Mouse (Mus musculus): ENCODE results near the gene Hsd17b6.

Gene Hsd17b6

DNA sequence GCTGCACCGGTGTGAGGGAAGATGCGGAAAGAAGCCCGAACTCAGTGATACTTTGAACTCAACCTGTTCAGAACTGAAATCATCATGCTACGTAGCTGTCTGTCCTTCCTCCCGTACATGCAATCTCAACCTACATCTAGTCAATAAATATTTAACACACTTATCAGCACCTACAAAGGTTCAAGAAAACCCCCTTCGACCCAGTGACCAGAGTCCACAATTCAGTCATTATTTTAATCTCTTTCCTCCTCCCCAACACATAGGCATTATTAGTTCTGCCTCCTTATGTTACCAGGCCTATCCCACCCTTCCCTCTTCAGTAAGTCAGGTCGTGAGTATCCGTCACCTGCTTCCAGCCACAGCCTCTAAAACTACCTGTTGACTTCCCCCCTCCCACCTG lies 1.9 kb downstream of the Hsd17b6 start:
- no peak for DNase-seq (ENCODE audit: low spot score in 2 of 2)

DNA sequence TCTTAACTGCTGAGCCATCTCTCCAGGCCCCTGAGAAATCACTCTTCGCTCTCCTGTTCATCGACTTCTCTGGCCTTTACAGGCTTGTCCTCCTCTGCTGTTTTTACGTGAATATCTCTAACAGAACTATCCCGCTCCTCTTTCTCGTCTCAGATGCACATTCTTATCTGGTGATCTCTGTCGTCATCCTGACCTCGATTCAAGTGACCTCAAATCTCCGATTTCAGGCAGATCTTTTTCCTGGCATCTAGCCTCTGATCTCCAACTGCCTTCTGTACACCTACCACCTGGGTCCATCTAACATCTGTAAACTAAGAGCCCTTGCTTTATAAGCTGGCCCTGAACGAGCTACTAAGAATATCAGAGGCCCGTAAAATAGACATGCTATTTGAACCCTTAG lies 2.5 kb downstream of the Hsd17b6 start:
- no peak for DNase-seq (ENCODE audit: low spot score in 2 of 2)

DNA sequence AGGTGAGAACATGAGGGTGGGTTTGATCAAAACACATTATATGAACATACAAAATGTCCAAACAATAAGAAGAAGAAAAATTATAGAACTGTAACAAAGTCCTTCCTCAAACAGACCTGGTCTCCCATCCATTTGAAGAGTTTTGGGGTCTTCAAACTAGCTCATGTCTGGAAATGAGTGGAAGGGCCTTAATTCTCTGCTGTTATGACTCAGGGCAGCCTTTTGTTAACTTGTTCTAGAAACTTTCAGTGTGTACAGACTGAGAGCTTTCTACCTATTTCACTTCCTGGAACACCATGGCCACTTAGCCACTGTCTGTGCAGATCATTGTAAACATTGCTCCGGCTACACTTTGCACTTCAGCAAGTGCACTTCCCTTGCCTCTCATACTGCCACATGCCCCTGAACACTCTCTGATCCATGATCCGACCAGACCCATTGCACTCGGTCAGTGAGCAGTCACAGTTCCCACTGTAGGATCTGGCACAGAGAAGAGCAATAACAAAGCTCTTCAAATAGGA lies 4.1 kb downstream of the Hsd17b6 start:
- no peak for DNase-seq (ENCODE audit: low spot score in 2 of 2)

DNA sequence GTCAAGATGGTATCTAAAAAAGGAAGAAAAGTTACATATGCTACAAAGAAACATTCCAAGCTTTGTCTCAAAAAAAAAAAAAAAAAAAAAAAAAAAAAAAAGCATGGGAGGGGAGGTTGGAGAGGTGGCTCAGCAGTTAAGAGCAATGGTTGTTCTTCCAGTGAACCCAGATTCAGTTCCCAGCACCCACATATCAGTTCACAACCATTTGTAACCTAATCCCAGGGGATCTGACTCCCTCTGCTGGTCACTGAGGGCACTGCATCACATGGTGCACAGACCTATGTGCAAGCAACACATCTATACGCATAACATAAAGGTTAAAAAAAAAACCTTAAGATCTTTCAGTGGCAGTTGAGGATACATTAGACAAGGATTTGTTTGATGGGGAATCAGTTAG lies 9.2 kb downstream of the Hsd17b6 start:
- DNase-seq (ENCODE audit: low spot score in 2 of 2) = no peak

DNA sequence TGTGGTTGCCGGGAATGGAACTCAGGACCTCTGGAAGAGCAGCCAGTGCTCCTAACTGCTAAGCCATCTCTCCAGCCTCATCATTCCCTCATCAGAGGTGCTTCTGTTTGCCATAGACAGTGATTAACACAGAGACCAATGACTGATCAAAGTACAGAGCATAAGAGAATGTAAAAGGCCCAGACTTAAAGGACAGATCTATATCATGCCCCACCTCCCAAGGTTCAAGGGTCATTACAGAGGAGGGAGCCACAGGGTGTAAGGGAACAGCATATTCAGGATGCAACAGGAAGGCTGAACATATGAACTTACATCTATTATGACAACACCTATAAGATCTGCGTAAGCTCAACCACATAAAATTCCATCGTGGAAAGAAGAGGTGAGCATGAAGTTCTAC lies 10.7 kb downstream of the Hsd17b6 start:
- DNase-seq (ENCODE audit: low spot score in 2 of 2) = no peak

DNA sequence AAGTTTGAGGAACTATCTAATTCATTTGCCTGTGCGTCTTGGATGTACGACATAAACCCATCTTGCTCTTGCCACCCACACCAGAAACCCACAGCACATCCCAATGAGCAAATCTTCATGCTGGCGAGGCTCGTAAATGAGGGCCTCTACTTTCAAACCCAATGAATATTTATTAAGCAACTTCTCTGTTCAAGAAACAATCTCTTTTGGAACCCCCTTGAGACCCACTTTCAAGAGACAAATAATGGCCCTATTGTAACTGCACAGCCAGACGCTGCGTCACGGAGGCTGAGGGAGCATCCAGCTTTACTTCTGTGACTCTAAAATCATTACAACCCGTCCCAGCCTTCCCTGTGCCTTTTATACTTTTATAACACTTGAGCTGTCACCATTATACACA lies 21.8 kb downstream of the Hsd17b6 start:
- DNase-seq (ENCODE audit: low spot score in 2 of 2) = no peak

DNA sequence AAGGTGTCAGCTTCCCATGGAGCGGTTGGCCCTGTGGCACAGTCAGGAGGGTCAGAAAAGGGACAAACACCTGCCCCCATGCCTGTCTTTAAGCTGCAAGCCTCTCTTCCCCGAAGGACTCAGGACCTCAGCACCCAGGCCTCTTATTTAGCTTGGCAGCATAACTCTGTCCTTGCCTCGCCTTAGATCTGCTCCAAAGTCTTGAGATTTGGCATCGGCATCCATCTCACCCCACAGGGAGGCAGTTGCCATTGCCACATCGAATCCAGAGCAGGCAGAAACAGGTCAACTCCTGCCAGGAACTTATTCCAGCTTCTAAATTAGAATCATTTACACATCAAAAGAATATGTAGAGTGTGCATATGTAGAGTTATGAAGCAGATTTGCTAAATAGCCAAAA lies 22.8 kb downstream of the Hsd17b6 start:
- peak; percentile 40 to 47 for DNase-seq (ENCODE audit: low spot score in 2 of 2)

DNA sequence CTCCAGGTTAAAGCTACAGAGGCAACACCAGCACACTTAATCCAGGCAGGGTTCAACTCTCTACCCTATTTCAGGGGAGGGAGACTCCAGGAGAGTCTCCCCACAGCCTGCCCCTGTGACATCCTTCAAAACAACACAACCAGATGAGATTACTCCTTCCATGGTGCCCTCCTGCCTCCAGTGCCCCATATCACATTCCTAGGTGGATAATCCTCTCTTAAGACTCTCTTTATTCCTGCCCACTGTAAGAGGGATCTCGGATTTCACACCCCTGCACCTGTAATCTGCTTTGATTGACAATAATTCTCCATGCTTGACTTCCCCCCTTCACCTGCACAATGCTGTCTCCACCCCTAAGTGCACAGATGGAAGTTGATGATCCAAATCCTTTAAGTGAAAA lies 31.9 kb downstream of the Hsd17b6 start:
- no peak for DNase-seq (ENCODE audit: low spot score in 2 of 2)

DNA sequence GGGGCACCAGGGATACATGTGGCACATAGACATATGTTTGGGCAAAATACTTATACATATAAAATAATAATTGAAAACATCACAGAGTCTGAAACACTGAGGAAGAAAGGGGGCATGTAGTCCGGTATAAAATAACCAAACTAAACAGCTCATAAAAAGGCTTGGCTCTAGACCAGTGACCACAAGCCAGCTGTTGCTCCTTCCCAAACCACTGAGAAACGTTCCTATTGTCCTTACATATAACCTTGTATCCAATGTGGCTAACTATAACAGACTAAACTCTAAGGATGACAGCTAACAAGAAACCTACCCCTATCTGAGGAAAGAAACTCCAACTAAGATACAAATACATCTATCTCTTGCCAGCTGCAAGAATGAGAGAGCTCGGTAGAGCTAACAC lies 33.3 kb downstream of the Hsd17b6 start:
- no peak for DNase-seq (ENCODE audit: low spot score in 2 of 2)

DNA sequence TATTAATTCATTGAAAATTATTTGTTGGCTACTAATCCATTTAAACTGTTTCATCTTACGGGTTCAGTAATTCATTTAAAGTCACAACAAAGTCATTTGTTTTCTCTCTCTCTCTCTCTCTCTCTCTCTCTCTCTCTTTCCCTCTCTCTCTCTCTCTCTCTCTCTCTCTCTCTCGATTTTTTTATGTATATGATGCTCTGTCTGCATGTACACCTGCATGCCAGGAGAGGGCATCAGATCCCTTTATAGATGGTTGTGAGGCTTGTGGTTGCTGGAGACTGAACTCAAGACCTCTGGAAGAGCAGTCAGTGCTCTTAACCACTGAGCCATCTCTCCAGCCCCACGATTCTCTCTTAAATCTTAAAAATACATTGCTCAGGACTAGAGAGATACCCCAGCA lies 36.3 kb downstream of the Hsd17b6 start:
- no peak for DNase-seq (ENCODE audit: low spot score in 2 of 2)

DNA sequence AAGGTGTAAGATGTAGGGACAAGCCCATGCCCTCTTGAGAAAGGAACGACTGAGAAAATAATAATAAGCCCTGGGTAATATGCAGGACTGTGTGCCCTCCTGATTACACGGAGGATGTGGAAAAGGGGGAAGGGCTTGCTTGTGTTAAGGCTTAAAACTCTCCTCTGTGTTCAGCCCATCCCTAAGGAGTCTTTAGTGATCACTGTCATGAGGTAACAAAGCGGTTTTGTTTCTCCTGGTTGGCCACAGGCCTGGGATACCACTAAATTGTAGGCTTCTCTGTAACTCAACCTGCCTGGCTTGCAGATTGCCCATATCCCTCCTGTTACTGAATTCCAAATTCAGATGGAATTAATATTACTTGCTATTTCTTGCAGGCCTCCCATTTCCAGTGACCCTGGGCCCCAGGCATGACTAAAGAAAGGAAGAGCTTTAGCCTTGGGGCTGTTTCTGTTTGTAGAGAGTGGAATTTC lies 37.0 kb downstream of the Hsd17b6 start:
- DNase-seq (ENCODE audit: low spot score in 2 of 2) = no peak

DNA sequence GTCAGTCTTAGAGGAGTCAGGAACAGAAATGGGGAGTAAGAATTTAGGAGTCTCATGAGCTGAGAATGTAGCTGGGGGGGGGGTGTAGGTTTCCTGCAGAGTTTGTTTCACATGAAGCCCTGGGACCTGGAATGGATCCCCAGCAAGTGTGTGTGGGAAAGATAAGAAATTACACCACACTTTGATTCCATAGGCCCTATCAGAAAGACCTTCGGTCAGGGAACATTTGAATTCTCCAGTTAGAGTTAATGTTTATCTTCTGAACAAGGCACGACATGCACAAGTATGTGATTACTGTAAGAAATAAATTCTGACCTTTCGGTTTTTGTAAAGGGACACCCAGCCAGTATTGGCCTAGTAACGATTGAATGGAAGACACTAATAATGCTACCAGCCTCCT lies 37.6 kb downstream of the Hsd17b6 start:
- DNase-seq (ENCODE audit: low spot score in 2 of 2) = no peak

DNA sequence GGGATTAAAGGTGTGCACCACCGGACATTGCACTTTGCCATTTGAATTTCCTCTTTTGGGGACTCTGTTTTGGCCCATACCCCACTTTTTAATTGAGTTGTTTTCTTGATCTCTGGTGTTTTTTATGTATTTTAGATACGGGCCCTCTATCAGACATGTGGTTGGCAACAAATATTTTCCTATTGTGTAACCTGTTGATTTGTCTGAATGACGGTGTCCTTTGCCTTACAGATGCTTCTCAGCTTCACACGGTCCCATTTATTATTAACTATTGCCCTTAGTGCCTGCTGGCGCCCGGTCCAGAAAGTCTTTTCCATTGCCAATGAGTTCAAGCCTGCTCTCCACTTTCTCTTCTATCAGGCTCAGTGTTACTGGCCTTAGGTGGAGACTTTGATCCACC lies 40.9 kb downstream of the Hsd17b6 start:
- no peak for DNase-seq (ENCODE audit: low spot score in 2 of 2)

DNA sequence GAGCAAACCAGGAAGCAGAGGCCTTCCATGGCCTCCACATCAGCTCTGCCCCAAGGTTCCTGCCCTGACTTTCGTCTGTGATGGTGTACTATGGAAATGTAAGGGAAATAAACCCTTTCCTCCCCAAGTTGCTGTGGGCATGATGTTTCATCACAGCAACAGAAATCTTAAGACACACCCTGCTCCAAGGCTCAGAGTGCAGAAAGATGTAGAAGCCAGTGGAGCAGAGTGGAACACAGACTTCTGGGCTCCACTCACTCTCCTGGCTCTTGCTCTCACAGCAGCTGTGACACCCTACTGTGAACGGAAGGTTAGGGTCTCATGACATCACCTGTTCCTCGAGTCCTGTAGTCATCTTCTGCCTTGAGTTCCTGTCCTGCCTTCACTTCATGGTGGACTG lies 43.4 kb downstream of the Hsd17b6 start:
- DNase-seq (ENCODE audit: low spot score in 2 of 2) = no peak

DNA sequence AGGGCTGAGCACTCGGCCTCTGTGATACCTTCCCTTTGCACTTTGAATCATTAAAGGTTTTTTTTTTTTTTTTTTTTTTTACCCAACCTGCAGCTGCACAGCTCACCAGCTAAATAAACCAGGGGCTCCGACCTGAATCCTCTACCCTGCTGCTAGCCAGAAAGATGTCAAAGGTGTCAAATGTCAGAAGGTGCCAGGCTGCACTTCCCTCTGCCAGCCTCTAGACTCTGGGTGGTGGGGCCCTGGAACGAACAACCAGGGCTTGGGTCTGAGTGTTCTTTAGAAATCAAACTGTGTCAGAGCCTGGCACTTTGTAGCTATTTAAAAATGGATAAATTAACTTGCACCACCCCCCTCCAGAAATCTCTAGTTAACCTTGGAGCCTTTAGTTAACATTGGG lies 45.0 kb downstream of the Hsd17b6 start:
- no peak for DNase-seq (ENCODE audit: low spot score in 2 of 2)

DNA sequence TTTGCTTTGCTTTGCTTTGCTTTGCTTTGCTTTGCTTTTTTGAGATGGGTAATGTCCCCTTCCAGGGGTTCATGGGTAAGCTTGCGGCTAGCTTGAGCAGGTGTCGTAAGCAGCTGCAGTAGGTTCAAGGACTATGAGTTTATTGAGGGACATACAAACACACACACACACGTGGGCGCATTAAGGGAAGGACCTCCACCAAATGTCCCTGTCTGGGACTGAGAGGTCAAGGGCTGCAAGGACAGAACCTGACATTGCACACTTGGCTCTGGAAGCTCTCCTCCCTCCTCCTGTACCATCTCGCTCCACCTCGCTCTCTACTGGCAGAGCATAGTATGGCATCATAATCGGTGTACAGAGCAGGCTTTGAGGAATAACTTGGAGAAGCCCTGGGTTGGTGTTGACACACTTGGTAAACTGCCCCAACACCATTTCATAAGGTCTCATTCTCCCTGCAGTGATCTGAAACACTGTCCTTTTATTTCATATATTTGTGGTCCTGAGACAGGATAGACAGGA lies 48.2 kb downstream of the Hsd17b6 start:
- DNase-seq (ENCODE audit: low spot score in 2 of 2) = no peak

DNA sequence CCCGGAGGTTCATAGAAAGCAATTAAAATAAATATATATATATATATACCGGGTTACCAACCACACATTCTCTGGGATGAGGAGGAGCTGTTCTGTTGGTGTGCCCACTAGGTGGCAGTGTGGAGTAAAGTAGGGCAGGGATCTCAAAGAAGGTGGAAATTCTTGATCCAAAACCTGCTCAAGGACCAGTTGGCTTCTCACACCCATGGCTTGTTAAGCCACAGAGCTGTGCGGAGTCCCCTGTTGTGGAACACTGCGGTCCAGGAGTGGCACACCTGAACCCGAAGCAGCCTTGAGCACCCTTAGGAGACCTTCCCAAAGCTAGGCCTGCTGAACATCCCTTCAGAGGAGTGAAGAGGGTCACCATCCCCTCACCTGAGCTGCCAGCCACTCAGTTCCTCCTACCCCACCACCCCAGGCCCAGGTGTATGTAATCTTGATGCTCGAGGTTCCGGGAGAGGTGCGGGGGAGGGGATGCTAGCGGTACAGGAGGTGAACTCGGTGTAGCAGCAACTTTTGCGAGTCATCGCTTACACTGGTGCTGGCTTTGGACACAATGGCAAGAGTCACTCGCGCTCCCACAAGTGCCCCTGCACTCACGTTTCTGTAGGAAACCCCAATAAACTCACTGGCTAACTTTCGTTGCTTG lies 51.1 kb downstream of the Hsd17b6 start:
- peak; percentile 51 to 80 for DNase-seq (ENCODE audit: low spot score in 2 of 2)

DNA sequence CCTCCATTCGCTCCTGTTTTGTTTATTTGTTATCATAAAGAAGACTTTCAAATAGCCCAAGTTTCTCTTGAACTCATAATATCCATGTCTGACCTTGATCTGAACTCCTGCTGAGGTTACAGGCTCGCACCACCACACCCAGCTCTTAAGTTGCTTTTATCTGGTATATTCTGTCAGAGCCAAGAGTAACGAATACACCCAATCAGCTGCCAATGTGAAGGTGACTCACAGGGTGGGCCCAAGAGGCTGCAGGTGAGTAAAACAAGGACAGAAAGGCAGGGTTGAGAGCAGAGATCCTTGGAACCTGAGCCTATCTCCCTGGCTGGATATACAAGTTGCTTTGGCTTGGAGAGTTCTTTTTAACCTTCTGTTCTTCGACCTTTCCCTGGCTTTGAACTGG lies 52.4 kb downstream of the Hsd17b6 start:
- DNase-seq (ENCODE audit: low spot score in 2 of 2) = no peak

DNA sequence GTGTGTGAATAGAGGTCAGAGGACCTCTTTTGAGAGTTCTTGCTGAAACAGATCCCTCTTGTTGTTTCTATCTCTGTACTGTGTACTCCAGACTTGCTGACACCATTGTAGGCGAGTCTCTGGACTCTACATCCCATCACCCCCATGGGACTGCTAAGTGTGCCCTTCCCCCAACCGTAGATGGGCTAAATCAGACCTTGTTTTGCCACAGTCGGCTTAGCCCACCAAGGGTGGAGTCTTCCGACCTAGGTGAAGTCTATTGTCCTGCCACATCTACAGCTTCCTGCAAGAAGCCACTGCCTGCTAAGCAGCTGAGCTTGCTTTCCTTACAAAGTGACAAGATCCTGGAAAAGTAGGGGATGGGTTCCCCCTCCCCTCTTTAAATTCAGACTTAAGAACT lies 55.6 kb downstream of the Hsd17b6 start:
- no peak for DNase-seq (ENCODE audit: low spot score in 2 of 2)

DNA sequence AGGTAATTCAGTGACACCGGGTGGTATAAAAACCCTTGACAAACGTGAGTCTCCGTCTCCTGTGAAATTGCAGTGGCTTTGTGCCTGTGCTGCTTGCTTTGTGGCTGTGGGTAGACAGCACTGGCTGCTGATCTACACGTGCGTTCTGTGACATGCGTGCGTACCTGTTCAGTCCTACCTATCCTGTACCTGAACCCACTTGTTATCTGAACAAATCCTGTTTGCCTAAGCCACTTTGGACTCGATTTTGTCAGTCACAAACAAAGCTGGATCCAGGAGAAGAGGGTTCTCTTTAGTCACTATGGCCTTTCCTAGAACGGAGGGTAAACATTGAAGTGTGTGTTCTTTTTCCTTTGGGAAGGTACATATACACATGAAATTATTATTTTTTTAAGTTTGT lies 56.0 kb downstream of the Hsd17b6 start:
- no peak for DNase-seq (ENCODE audit: low spot score in 2 of 2)

DNA sequence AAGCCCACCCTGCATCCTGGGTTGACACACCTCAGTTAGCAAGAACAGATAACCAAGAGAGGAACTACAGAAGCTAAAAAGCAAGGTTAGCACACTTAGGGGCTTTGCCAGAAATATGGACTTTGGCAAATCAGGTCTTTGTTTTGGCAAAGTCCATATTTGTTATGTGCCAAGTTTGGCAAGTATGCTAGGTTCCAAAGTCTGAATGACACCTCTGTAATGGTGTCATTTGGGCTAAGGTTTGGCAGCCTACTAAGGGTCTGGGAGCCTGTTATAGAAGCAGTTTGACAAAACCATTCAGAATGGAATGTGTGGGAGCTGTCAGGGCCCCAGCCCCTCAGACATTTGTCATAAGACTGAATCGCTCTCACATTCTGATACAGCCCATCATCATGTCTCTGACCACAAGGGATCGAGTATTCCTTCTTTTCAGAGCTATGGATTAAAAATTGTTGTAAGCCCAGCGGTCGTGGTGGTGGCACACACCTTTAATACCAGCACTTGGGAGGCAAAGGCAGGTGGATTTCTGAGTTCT lies 57.7 kb downstream of the Hsd17b6 start:
- no peak for DNase-seq (ENCODE audit: low spot score in 2 of 2)

DNA sequence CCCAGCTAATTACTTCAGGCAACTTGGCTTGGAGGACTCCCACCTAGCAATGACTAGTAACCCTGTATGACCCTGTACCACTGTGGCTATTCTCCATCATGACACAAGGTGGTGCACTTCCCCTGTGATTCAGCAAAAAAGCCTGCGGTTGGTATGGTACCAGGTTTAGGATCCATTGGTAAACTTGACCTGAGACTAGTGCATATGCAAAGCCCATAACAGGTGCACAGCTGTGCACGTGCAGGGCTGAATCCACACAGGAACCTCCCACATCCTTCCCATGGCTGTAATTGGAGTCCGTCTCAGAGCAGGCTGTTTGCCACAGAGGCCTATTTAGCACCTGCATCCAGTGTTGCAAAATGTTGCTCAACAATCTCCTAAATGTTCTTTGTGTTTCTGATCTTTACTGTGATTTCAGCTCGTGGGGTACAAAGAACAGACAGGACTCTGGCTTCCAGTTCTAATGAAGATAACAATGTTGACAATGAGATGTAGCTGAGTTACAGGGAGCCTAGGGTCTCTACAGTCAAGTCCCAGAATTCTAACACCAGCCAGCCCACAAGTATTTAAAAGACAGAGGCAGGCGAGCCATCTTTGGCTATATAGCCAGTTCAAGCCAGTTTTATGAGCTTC lies 61.9 kb downstream of the Hsd17b6 start:
- peak; percentile 46 to 50 for DNase-seq (ENCODE audit: low spot score in 2 of 2)
